Mouse (Mus musculus) embryonic fibroblast, embryonic 13.5 days (primary cell): ENCODE data around the gene Fam173a. TPM values are rescaled to one million over a fixed set of nuclear protein-coding genes. Genes with fewer than 3 reads are reported as not detected.

Experiments
- H3K27ac ChIP-seq: 2 replicates; pipeline ENCODE4 v1.5.1; 2012; ENCODE audit warnings: low read length, control low read depth, inconsistent platforms; ENCODE audit not compliant: insufficient read depth
- H3K4me1 ChIP-seq: 2 replicates; pipeline ENCODE4 v1.6.1; 2011; ENCODE audit warnings: low read length; ENCODE audit not compliant: control insufficient read depth, insufficient read depth
- H3K4me3 ChIP-seq: 2 replicates; pipeline ENCODE4 v1.5.1; 2011; ENCODE audit warnings: mild to moderate bottlenecking, control low read depth, low read length; ENCODE audit not compliant: insufficient read depth
- CTCF ChIP-seq: IDR thresholded peaks from 2 replicates; pipeline ENCODE4 v1.5.1; 2011; ENCODE audit warnings: mild to moderate bottlenecking, control low read depth, low read length, moderate library complexity, borderline replicate concordance; ENCODE audit not compliant: insufficient read depth
- POLR2A ChIP-seq: IDR thresholded peaks from 2 replicates; pipeline ENCODE4 v1.6.1; 2011; ENCODE audit warnings: low read depth, mild to moderate bottlenecking, control low read depth, low read length, moderate library complexity
- polyA plus RNA-seq: library from polyadenylated mRNA; stranded (reverse); fragments of >200 nt; gene quantifications from 2 replicates; pipeline ENCODE4 v1.2.4, GENCODE M21; 2011; ENCODE audit warnings: low read depth; ENCODE audit not compliant: missing spikeins, insufficient read length

Gene Fam173a
- polyA plus RNA-seq: 25.4 and 26.4 TPM in 2 replicates

- peak within 1 kb of the TSS; percentile 86 for H3K27ac ChIP-seq
- H3K4me3 ChIP-seq: peak within 1 kb of the TSS; percentile 55
- H3K4me1 ChIP-seq: peaks cover 7% of the 10 kb centered on the region; the same call in 1 of the 2 replicates
- TF ChIP-seq CTCF: no peak
- no peak for TF ChIP-seq POLR2A
Observed at GRCm38 (mm10) chr17:25792615-25793014, at the start of gene Fam173a. Fam173a (minus strand) TSS chr17:25792901.

DNA sequence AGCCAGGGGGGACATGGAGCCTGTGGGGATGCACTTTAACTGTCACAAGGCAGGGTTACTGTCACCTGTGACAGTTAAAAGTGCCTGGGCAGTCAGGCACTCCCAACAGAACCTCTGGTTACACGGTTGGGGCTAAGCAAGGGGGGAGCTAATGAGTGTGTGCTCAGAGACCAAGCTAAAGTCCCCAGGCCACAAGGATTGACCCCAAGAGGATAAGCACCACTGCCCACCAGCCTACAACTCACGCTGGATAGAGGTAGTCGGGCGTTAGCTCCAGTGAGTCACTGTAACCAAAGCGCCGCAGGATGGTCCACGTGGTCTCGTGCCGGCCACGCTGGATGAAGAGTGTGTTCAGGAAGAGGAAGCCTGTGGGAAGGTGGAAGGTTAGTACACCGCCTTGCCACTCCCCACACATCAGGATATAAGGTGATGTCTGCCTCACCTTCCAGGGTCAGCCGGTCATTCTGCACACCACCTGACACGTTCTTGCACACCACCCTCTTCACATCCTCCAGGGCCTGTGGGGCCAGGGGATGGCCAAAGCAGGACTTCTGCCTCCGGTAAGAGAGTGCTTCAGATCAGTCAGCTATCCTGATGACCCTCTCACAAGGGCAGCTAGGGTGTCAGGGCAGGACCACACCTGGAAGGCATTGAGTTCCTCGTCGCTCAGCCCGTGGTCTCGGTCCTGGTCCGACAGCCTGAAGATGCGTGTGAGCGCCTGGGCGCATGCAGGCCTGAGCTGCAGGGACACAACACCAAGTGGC lies 48.6 kb upstream of the Fam173a start, which contains the start of gene Gm20683:
TSS of gene Gm20683 (minus strand) at position 647 of the 764 bp plus-strand sequence.
- H3K27ac ChIP-seq: no peak within 1 kb of the TSS
- peaks cover 13% of the 10 kb centered on the region; the same call in 1 of the 2 replicates for H3K4me1 ChIP-seq
- H3K4me3 ChIP-seq: no peak within 1 kb of the TSS
- no peak for TF ChIP-seq POLR2A
- no peak for TF ChIP-seq CTCF

DNA sequence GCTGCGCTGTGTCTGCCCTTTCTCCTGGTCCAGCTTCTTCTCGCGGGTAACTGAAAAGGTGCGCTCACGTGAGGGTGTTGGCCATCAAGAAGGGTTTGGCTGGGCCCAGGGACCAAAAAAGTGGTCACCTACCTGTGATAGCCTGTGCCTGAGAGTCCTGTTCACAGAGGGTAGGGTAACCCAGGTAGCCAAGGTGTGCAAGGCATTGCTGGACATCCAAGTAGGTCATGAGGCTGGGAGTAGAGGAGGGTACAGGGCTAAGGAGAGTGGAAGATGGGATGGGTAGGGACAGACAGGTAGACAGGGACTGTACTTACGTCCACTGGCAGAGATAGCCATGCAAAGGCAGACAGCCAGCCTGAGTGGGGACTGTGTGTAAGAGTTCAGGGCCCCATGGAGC lies 47.8 kb upstream of the Fam173a start:
- Histone ChIP-seq H3K27ac (no peak overlapping the region), H3K4me1 (peaks cover 14% of the 10 kb centered on the region), H3K4me3 (no peak overlapping the region)
- TF ChIP-seq POLR2A (no peak), CTCF (no peak)

GRCm38 (mm10) chr17:25839455-25840235 lies 46.9 kb upstream of the Fam173a start:
- Histone ChIP-seq H3K4me3 (no peak overlapping the region), H3K4me1 (peaks cover 17% of the 10 kb centered on the region), H3K27ac (no peak overlapping the region)
- TF ChIP-seq POLR2A: no peak
- TF ChIP-seq CTCF: no peak

DNA sequence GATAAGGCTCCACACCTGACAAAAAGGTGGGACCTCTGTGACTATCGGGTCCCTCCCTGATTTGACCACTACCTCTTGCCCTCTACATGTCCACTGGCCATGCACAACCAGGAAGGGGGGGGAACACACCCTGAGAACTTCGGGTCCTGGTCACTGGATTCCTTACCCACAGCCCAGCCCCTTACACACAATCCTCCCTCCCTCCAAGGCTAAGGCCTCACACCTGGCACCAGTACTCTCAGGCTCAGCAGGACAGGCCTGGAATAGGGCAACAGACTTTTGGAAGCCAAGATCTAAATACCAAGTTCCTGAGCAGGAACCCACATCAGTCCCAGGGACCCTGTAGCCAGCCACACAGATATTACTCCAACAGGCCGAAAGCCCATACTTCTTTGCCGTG lies 46.2 kb upstream of the Fam173a start:
- Histone ChIP-seq H3K4me1 (peaks cover 18% of the 10 kb centered on the region), H3K4me3 (no peak overlapping the region), H3K27ac (no peak overlapping the region)
- no peak for TF ChIP-seq CTCF
- TF ChIP-seq POLR2A: no peak

DNA sequence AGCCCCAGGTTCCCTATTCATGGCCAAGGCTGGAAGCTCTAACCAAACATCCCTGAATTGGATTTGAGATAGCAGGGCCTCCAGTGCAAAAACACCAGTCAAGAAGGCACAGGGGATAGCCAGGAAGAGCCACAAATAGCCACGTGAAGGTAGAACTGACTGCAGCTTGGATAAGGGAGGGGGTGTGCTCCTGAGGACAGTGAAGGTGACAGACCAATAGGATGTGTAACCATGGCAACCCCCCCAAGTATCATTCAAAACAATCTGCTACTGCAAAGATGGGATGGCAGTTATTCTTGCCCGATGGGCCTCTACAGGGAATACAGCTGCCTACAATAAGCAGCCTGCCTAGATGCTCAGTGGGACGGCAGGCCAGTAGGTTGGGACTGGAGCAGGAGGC lies 44.8 kb upstream of the Fam173a start:
- Histone ChIP-seq H3K4me1 (peaks cover 12% of the 10 kb centered on the region), H3K4me3 (no peak overlapping the region), H3K27ac (no peak overlapping the region)
- TF ChIP-seq CTCF (no peak), POLR2A (no peak)

- 0 out of 2 replicates have a peak within 1 kb of the TSS, but pooled peaks have one; percentile 3 for H3K4me3 ChIP-seq
- TF ChIP-seq CTCF (no peak), POLR2A (peak; percentile 63)
- no peak within 1 kb of the TSS for H3K27ac ChIP-seq
- H3K4me1 ChIP-seq: peaks cover 12% of the 10 kb centered on the region
Observed at GRCm38 (mm10) chr17:25837076-25837410, 44.3 kb upstream of the Fam173a start, which contains the start of gene Rhbdl1. Rhbdl1 (minus strand) TSS chr17:25837295.

- H3K27ac ChIP-seq: no peak overlapping the region
- peaks cover 12% of the 10 kb centered on the region for H3K4me1 ChIP-seq
- H3K4me3 ChIP-seq: 0 out of 2 replicates have a peak overlapping the region, but pooled peaks have one; percentile 3
- TF ChIP-seq POLR2A (no peak; the same call in 1 of the 2 replicates), CTCF (no peak)
Observed at GRCm38 (mm10) chr17:25836397-25837075, 43.8 kb upstream of the Fam173a start.

DNA sequence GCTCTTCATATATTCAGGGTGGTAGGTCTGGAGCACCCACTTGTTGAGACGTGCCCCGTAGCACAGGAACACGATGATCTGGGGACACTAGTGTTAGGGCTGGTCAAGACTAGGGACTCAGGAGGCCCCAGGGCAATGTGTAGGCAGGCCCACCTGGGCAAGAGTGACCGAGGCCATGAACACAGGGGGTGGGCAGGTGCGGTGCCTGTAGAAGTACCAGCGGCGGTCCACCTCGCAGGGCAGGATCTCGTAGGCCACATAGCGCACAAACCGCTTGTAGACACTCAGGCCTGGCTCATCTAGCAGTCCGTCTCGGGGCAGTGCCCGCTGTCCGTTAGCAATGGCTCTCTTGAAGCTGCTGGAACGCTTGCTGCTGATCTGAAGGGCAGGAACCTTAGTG lies 43.1 kb upstream of the Fam173a start:
- no peak overlapping the region for H3K4me3 ChIP-seq
- TF ChIP-seq POLR2A (no peak), CTCF (no peak)
- H3K27ac ChIP-seq: no peak overlapping the region
- peaks cover 14% of the 10 kb centered on the region for H3K4me1 ChIP-seq
